Mouse (Mus musculus) ovary, adult 10 weeks (tissue): ENCODE measurements around the gene Trhr2. TPM values are rescaled to one million over a fixed set of nuclear protein-coding genes. Genes with fewer than 3 reads are reported as not detected.

ENCODE experiments used
- polyA plus RNA-seq: library from polyadenylated mRNA; stranded (reverse); fragments of 350-450 nt; fragmentation: Illumina TruSeq; extraction: RNeasy Lipid Tissue Mini Kit (QIAGEN cat#74804); gene quantifications from one replicate; pipeline ENCODE4 v1.2.3, GENCODE M21; 2014

Trhr2 gene
- polyA plus RNA-seq, result not detected

GRCm38 (mm10) chr8:122360696-122361416 is at the start of gene Trhr2:
Gene Trhr2 (minus strand): TSS chr8:122360746.

GRCm38 (mm10) chr8:122376365-122377231 is 16.1 kb upstream of the Trhr2 start, which contains the start of gene Zc3h18:
Gene Zc3h18 (plus strand): TSS chr8:122376609.

Other genes starting within 250 kb of the Trhr2 start
- gene Zfpm1, start 78.6 kb downstream of the Trhr2 start, polyA plus RNA-seq, result not detected
- 14.5 TPM for gene Zc3h18, start 15.9 kb upstream of the Trhr2 start, polyA plus RNA-seq
- gene Il17c, start 61.3 kb upstream of the Trhr2 start, polyA plus RNA-seq, result not detected
- not detected for gene Cyba, start 72.2 kb upstream of the Trhr2 start, polyA plus RNA-seq
- gene Mvd, start 82.7 kb upstream of the Trhr2 start, polyA plus RNA-seq, result not detected
- not detected for gene Snai3, start 100.0 kb upstream of the Trhr2 start, polyA plus RNA-seq
- 22.0 TPM for gene Rnf166, start 115.3 kb upstream of the Trhr2 start, polyA plus RNA-seq
- gene Ctu2, start 115.4 kb upstream of the Trhr2 start, polyA plus RNA-seq, result not detected
- gene Piezo1, start 190.6 kb upstream of the Trhr2 start, polyA plus RNA-seq, result 2.5 TPM
- 1.8 TPM for gene Cdt1, start 207.3 kb upstream of the Trhr2 start, polyA plus RNA-seq
- gene Aprt, start 216.2 kb upstream of the Trhr2 start, polyA plus RNA-seq, result not detected